Comparison of ENCODE assay signal across 24 mouse cellular contexts in genomic region chr5:150216066-150216465, GRCm38 (mm10).
DNase-seq lines count a peak whose midpoint lies in the region; ATAC-seq and TF ChIP-seq lines count a peak whose summit lies in the region.
"Had no signal": no experiment of that assay in that cellular context is flagged by ENCODE, and none has a peak within 500 bp of the region (broad histone marks: within the 10 kb centered on the region; RNA-seq: fewer than 3 reads in every experiment).

No protein-coding gene starts in this region.

- peak overlapping the region; percentile 27; the same call in 1 of the 2 replicates for H3K27ac ChIP-seq in intestine, embryonic 15.5 days
- no peak overlapping the region for H3K27ac ChIP-seq in intestine, postnatal 0 days (ENCODE audit: low read depth, low read length)
- H3K27ac ChIP-seq in limb, embryonic 10.5 days: no peak overlapping the region
- H3K27ac ChIP-seq: forebrain, embryonic 12.5 days; heart, embryonic 13.5 days; layer of hippocampus, adult 2 months; midbrain, embryonic 10.5 days; neural tube, embryonic 15.5 days had no signal

- H3K9ac ChIP-seq in intestine, embryonic 15.5 days: no peak overlapping the region
- H3K9ac ChIP-seq in intestine, postnatal 0 days (ENCODE audit: low read depth, low read length): no peak overlapping the region
- H3K9ac ChIP-seq: forebrain, embryonic 12.5 days; heart, embryonic 13.5 days; lung, embryonic 14.5 days; neural tube, embryonic 15.5 days had no signal

- peak; percentile 27; the same call in 1 of the 2 replicates for ATAC-seq in intestine, embryonic 15.5 days
- no peak for ATAC-seq in intestine, postnatal 0 days
- peak; percentile 67 for ATAC-seq in common myeloid progenitor, adult 5-6 weeks (replicated peaks; ENCODE audit: low read depth, poor library complexity, severe bottlenecking)
- ATAC-seq in megakaryocyte progenitor cell, adult 5-6 weeks (replicated peaks; ENCODE audit: poor library complexity): peak; percentile 82
- ATAC-seq: hindbrain, embryonic 16.5 days had no signal

- H3K4me1 ChIP-seq in intestine, embryonic 15.5 days (replicated peaks): no peaks in the 10 kb centered on the region
- H3K4me1 ChIP-seq in intestine, postnatal 0 days (replicated peaks; ENCODE audit: control insufficient read depth, insufficient read depth, low read length): 0 out of 2 replicates have a peak, but pooled peaks cover 4% of the 10 kb centered on the region
- no peaks in the 10 kb centered on the region for H3K4me1 ChIP-seq in limb, embryonic 10.5 days
- H3K4me1 ChIP-seq: forebrain, embryonic 12.5 days; midbrain, embryonic 10.5 days; neural tube, embryonic 15.5 days had no signal

- WGBS in intestine, embryonic 15.5 days: 58% methylated on average over 11 of the region's 11 CpGs
- 49% methylated on average over 11 of the region's 11 CpGs for WGBS in intestine, postnatal 0 days
- WGBS in limb, embryonic 10.5 days: 73% methylated on average over 11 of the region's 11 CpGs

- no peaks in the 10 kb centered on the region for H3K27me3 ChIP-seq in intestine, embryonic 15.5 days (replicated peaks)
- H3K27me3 ChIP-seq in intestine, postnatal 0 days (replicated peaks; ENCODE audit: control insufficient read depth, insufficient read depth, low read length): no peaks in the 10 kb centered on the region
- no peaks in the 10 kb centered on the region for H3K27me3 ChIP-seq in limb, embryonic 10.5 days (ENCODE audit: low read depth, poor library complexity, severe bottlenecking)
- H3K27me3 ChIP-seq: forebrain, embryonic 12.5 days; heart, embryonic 13.5 days; neural tube, embryonic 15.5 days had no signal

- H3K4me2 ChIP-seq in intestine, embryonic 15.5 days (replicated peaks): no peak overlapping the region
- no peak overlapping the region for H3K4me2 ChIP-seq in intestine, postnatal 0 days (replicated peaks; ENCODE audit: low read depth)
- H3K4me2 ChIP-seq: forebrain, embryonic 12.5 days; heart, embryonic 13.5 days; lung, embryonic 14.5 days; neural tube, embryonic 15.5 days had no signal

- no peak overlapping the region for H3K4me3 ChIP-seq in intestine, embryonic 15.5 days (replicated peaks)
- no peak overlapping the region for H3K4me3 ChIP-seq in intestine, postnatal 0 days (ENCODE audit: low read depth, low read length)
- H3K4me3 ChIP-seq in limb, embryonic 10.5 days: no peak overlapping the region
- H3K4me3 ChIP-seq: forebrain, embryonic 12.5 days; heart, embryonic 13.5 days; layer of hippocampus, adult 2 months; midbrain, embryonic 10.5 days; myocyte; neural tube, embryonic 15.5 days had no signal

- TF ChIP-seq CTCF in intestine, postnatal 0 days (IDR thresholded peaks at IDR 0.05; ENCODE audit: low read depth): no peak

- peak; percentile 43 for DNase-seq in lung, postnatal 10 days
- DNase-seq in kidney, postnatal 36 days: no peak
- no peak for DNase-seq in limb, embryonic 10.5 days (ENCODE audit: low spot score)
- no peak for DNase-seq in frontal cortex, adult 2 months (ENCODE audit: extremely low spot score in 1 of 2, low spot score in 1 of 2)
- DNase-seq: adrenal gland, adult 2 months; B cell, adult 2 months; cerebellum, adult 9-10 months; gastrocnemius, postnatal 25 days; kidney, adult 18-20 months; kidney, postnatal 10 days; liver; lung, embryonic 14.5 days; right cerebral cortex, postnatal 14 days had no signal

- no peaks in the 10 kb centered on the region for H3K36me3 ChIP-seq in intestine, embryonic 15.5 days
- H3K36me3 ChIP-seq in intestine, postnatal 0 days (ENCODE audit: control insufficient read depth, insufficient read depth): no peaks in the 10 kb centered on the region
- no peaks in the 10 kb centered on the region for H3K36me3 ChIP-seq in limb, embryonic 10.5 days
- H3K36me3 ChIP-seq: forebrain, embryonic 12.5 days; midbrain, embryonic 10.5 days; neural tube, embryonic 15.5 days had no signal

- H3K9me3 ChIP-seq in intestine, embryonic 15.5 days: no peaks in the 10 kb centered on the region
- H3K9me3 ChIP-seq in intestine, postnatal 0 days (ENCODE audit: control insufficient read depth): no peaks in the 10 kb centered on the region
- no peaks in the 10 kb centered on the region for H3K9me3 ChIP-seq in limb, embryonic 10.5 days (replicated peaks)
- H3K9me3 ChIP-seq: forebrain, embryonic 12.5 days; midbrain, embryonic 10.5 days; neural tube, embryonic 15.5 days had no signal
